Mouse (Mus musculus) liver, embryonic 15.5 days (tissue): Measurements from ENCODE around the gene Vamp5. TPM values are rescaled to one million over a fixed set of nuclear protein-coding genes. Genes with fewer than 3 reads are reported as not detected.

ENCODE experiments used
- ATAC-seq: fragments of 200-750 bp; cut with Nextera tagmentation; 2 replicates; pipeline ENCODE4 v1.8.0; 2017; ENCODE audit warnings: moderate number of reproducible peaks, mild to moderate bottlenecking, moderate library complexity; ENCODE audit not compliant: insufficient read depth
- H3K27ac ChIP-seq: fragments of 300-500 bp; sonication (generic); replicated peaks from 2 replicates; pipeline ENCODE4 v1.5.1; 2015; ENCODE audit warnings: mild to moderate bottlenecking, inconsistent platforms
- H3K27me3 ChIP-seq: fragments of 300-500 bp; sonication (generic); 2 replicates; pipeline ENCODE4 v1.6.1; 2015; ENCODE audit warnings: mild to moderate bottlenecking, inconsistent platforms
- H3K36me3 ChIP-seq: fragments of 300-500 bp; sonication (generic); replicated peaks from 2 replicates; pipeline ENCODE4 v1.6.1; 2015; ENCODE audit warnings: moderate library complexity, mild to moderate bottlenecking, inconsistent platforms
- H3K4me1 ChIP-seq: fragments of 300-500 bp; sonication (generic); replicated peaks from 2 replicates; pipeline ENCODE4 v1.6.1; 2015; ENCODE audit warnings: inconsistent platforms
- H3K4me2 ChIP-seq: fragments of 300-500 bp; sonication (generic); 2 replicates; pipeline ENCODE4 v1.6.1; 2015; ENCODE audit warnings: moderate library complexity, mild to moderate bottlenecking, inconsistent platforms
- H3K4me3 ChIP-seq: fragments of 300-500 bp; sonication (generic); replicated peaks from 2 replicates; pipeline ENCODE4 v1.5.1; 2015; ENCODE audit warnings: mild to moderate bottlenecking, inconsistent platforms
- H3K9ac ChIP-seq: fragments of 300-500 bp; sonication (generic); 2 replicates; pipeline ENCODE4 v1.6.1; 2015; ENCODE audit warnings: moderate library complexity, mild to moderate bottlenecking, inconsistent platforms
- H3K9me3 ChIP-seq: fragments of 300-500 bp; sonication (generic); replicated peaks from 2 replicates; pipeline ENCODE4 v1.6.1; 2016; ENCODE audit warnings: inconsistent platforms
- whole genome bisulfite sequencing: fragments of 180-500 bp; shearing (Covaris S2); methylation state at CpG from one replicate; pipeline ENCODE4 v1.1.7; 2015; ENCODE audit warnings: mixed read lengths; ENCODE audit not compliant: insufficient replicate concordance; 5-methylcytosine and 5-hydroxymethylcytosine counted together
- polyA plus RNA-seq: library from polyadenylated mRNA; unstranded; fragments of >200 nt; fragmentation: Nextera tagmentation; extraction: Ambion mirVana; gene quantifications from 2 replicates; pipeline ENCODE4 v1.2.1, GENCODE M21; 2015

Vamp5 gene
- polyA plus RNA-seq, 1 experiment from 2014 or later, result 67.1 TPM

GRCm38 (mm10) chr6:72410518-72410917 is 30.2 kb upstream of the Vamp5 start:
- H3K4me3 ChIP-seq, result no peak overlapping the region
- no peak overlapping the region for H3K9ac ChIP-seq
- 23% methylated on average over 7 of the region's 7 CpGs for WGBS
- no peaks in the 10 kb centered on the region for H3K9me3 ChIP-seq
- no peaks in the 10 kb centered on the region for H3K27me3 ChIP-seq
- H3K4me2 ChIP-seq, result no peak overlapping the region
- H3K4me1 ChIP-seq, result peaks cover 35% of the 10 kb centered on the region
- no peaks in the 10 kb centered on the region for H3K36me3 ChIP-seq
- H3K27ac ChIP-seq, result no peak overlapping the region
- no peak for ATAC-seq

GRCm38 (mm10) chr6:72410003-72410402 is 29.7 kb upstream of the Vamp5 start:
- no peaks in the 10 kb centered on the region for H3K27me3 ChIP-seq
- H3K4me2 ChIP-seq, result no peak overlapping the region
- H3K4me1 ChIP-seq, result peaks cover 32% of the 10 kb centered on the region
- no peaks in the 10 kb centered on the region for H3K9me3 ChIP-seq
- no peak overlapping the region for H3K4me3 ChIP-seq
- H3K27ac ChIP-seq, result no peak overlapping the region
- WGBS, result 16% methylated on average over 1 of the region's 1 CpGs
- no peak overlapping the region for H3K9ac ChIP-seq
- H3K36me3 ChIP-seq, result no peaks in the 10 kb centered on the region
- no peak for ATAC-seq

- Histone ChIP-seq H3K36me3 (no peaks in the 10 kb centered on the region), H3K4me1 (peaks cover 27% of the 10 kb centered on the region), H3K4me2 (no peak overlapping the region), H3K9me3 (no peaks in the 10 kb centered on the region), H3K9ac (no peak overlapping the region), H3K27ac (no peak overlapping the region), H3K27me3 (no peaks in the 10 kb centered on the region), H3K4me3 (no peak overlapping the region)
- no peak for ATAC-seq
- 8% methylated on average over 3 of the region's 3 CpGs for WGBS
Observed at GRCm38 (mm10) chr6:72409567-72409966, 29.3 kb upstream of the Vamp5 start.

GRCm38 (mm10) chr6:72407119-72407518 is 26.9 kb upstream of the Vamp5 start:
- peak; percentile 71 for ATAC-seq
- no peak overlapping the region for H3K27ac ChIP-seq
- H3K4me2 ChIP-seq, result no peak overlapping the region
- peaks cover 17% of the 10 kb centered on the region for H3K4me1 ChIP-seq
- no peaks in the 10 kb centered on the region for H3K9me3 ChIP-seq
- H3K4me3 ChIP-seq, result no peak overlapping the region
- 2% methylated on average over 5 of the region's 5 CpGs for WGBS
- no peaks in the 10 kb centered on the region for H3K27me3 ChIP-seq
- H3K9ac ChIP-seq, result no peak overlapping the region
- no peaks in the 10 kb centered on the region for H3K36me3 ChIP-seq

GRCm38 (mm10) chr6:72405356-72405755 is 25.1 kb upstream of the Vamp5 start:
- Histone ChIP-seq H3K4me3 (no peak overlapping the region), H3K9me3 (no peaks in the 10 kb centered on the region), H3K27ac (no peak overlapping the region), H3K4me2 (no peak overlapping the region), H3K9ac (no peak overlapping the region), H3K27me3 (no peaks in the 10 kb centered on the region), H3K36me3 (no peaks in the 10 kb centered on the region), H3K4me1 (peaks cover 18% of the 10 kb centered on the region)
- WGBS, result 64% methylated on average over 7 of the region's 7 CpGs
- ATAC-seq, result no peak

- Histone ChIP-seq H3K9ac (no peak overlapping the region), H3K36me3 (no peaks in the 10 kb centered on the region), H3K27ac (0 out of 2 replicates have a peak overlapping the region, but pooled peaks have one; percentile 11), H3K27me3 (no peaks in the 10 kb centered on the region), H3K4me1 (peaks cover 26% of the 10 kb centered on the region), H3K9me3 (no peaks in the 10 kb centered on the region), H3K4me3 (no peak overlapping the region), H3K4me2 (no peak overlapping the region)
- ATAC-seq, result peak; percentile 21; the same call in 1 of the 2 replicates
- WGBS, result 13% methylated on average over 7 of the region's 7 CpGs
Observed at GRCm38 (mm10) chr6:72401875-72402274, 21.6 kb upstream of the Vamp5 start.

GRCm38 (mm10) chr6:72399967-72400366 is 19.7 kb upstream of the Vamp5 start:
- H3K9me3 ChIP-seq, result no peaks in the 10 kb centered on the region
- peaks cover 37% of the 10 kb centered on the region for H3K4me1 ChIP-seq
- H3K27ac ChIP-seq, result no peak overlapping the region
- H3K36me3 ChIP-seq, result no peaks in the 10 kb centered on the region
- no peak for ATAC-seq
- H3K4me3 ChIP-seq, result no peak overlapping the region
- H3K4me2 ChIP-seq, result no peak overlapping the region
- no peaks in the 10 kb centered on the region for H3K27me3 ChIP-seq
- WGBS, result 72% methylated on average over 2 of the region's 2 CpGs
- H3K9ac ChIP-seq, result no peak overlapping the region

- 71% methylated on average over 10 of the region's 10 CpGs for WGBS
- peaks cover 61% of the 10 kb centered on the region for H3K4me1 ChIP-seq
- H3K4me3 ChIP-seq, result no peak overlapping the region
- peak overlapping the region; percentile 49 for H3K27ac ChIP-seq
- H3K9ac ChIP-seq, result no peak overlapping the region
- H3K36me3 ChIP-seq, result peaks cover 25% of the 10 kb centered on the region
- no peaks in the 10 kb centered on the region for H3K27me3 ChIP-seq
- no peak overlapping the region for H3K4me2 ChIP-seq
- no peaks in the 10 kb centered on the region for H3K9me3 ChIP-seq
- ATAC-seq, result no peak
Observed at GRCm38 (mm10) chr6:72396837-72397251, 16.6 kb upstream of the Vamp5 start.

- peak overlapping the region; percentile 79 for H3K4me3 ChIP-seq
- H3K36me3 ChIP-seq, result peaks cover 42% of the 10 kb centered on the region
- no peak for ATAC-seq
- WGBS, result 82% methylated on average over 5 of the region's 5 CpGs
- peak overlapping the region; percentile 44; the same call in 1 of the 2 replicates for H3K9ac ChIP-seq
- peak overlapping the region; percentile 60 for H3K27ac ChIP-seq
- peak overlapping the region; percentile 84 for H3K4me2 ChIP-seq
- no peaks in the 10 kb centered on the region for H3K27me3 ChIP-seq
- H3K9me3 ChIP-seq, result no peaks in the 10 kb centered on the region
- peaks cover 71% of the 10 kb centered on the region for H3K4me1 ChIP-seq
Observed at GRCm38 (mm10) chr6:72392341-72392740, 12.1 kb upstream of the Vamp5 start.

GRCm38 (mm10) chr6:72390795-72391521 is 10.7 kb upstream of the Vamp5 start:
- Histone ChIP-seq H3K9ac (peak overlapping the region; percentile 92), H3K36me3 (peaks cover 51% of the 10 kb centered on the region), H3K4me3 (peak overlapping the region; percentile 79), H3K9me3 (no peaks in the 10 kb centered on the region), H3K27me3 (no peaks in the 10 kb centered on the region), H3K4me2 (peak overlapping the region; percentile 84), H3K27ac (peak overlapping the region; percentile 100), H3K4me1 (peaks cover 76% of the 10 kb centered on the region)
- peak; percentile 59 for ATAC-seq
- WGBS, result 4% methylated on average over 12 of the region's 12 CpGs

- no peaks in the 10 kb centered on the region for H3K27me3 ChIP-seq
- H3K4me1 ChIP-seq, result peaks cover 76% of the 10 kb centered on the region
- H3K4me2 ChIP-seq, result peak within 1 kb of the TSS; percentile 84
- no peaks in the 10 kb centered on the region for H3K9me3 ChIP-seq
- ATAC-seq, result peak; percentile 49
- H3K4me3 ChIP-seq, result peak within 1 kb of the TSS; percentile 79
- WGBS, result under 1% methylated on average over 33 of the region's 33 CpGs
- H3K9ac ChIP-seq, result peak within 1 kb of the TSS; percentile 92
- H3K27ac ChIP-seq, result peak within 1 kb of the TSS; percentile 100
- peaks cover 59% of the 10 kb centered on the region for H3K36me3 ChIP-seq
Observed at GRCm38 (mm10) chr6:72389941-72390771, 9.9 kb upstream of the Vamp5 start, which contains the start of gene Vamp8. Vamp8 (minus strand) TSS chr6:72390703.
